Mouse (Mus musculus): ENCODE results near the gene AY358078.

AY358078 gene

DNA sequence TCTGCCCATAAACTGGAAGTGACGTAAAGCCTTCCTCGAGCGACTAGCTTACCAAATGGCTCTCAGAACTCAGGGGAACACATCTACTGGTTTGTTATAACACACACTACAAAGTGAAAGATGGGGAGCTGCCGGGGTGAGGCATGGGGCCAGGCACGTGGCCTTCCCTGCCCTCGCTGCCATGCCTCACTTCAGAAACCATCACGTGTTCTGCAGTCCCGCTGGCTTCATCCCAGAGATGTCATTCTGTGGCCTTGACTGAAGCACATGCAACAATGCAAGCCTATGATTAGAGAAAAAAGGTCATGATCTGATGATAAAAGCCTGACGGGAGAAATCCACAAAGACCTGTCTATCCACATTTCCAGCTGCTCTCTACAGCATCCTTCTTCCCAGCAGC is 71.9 kb downstream of the AY358078 start:
- in situ Hi-C loops (cut with MboI, MseI) = no loop called here
